23 mouse cellular contexts compared by ENCODE assay signal in genomic region chr8:61702122-61702521, GRCm38 (mm10).
DNase-seq lines count a peak whose midpoint lies in the region; ATAC-seq and TF ChIP-seq lines count a peak whose summit lies in the region.
"Had no signal": no experiment of that assay in that cellular context is flagged by ENCODE, and none has a peak within 500 bp of the region (broad histone marks: within the 10 kb centered on the region; RNA-seq: fewer than 3 reads in every experiment).

No protein-coding gene starts in this region.

- TF ChIP-seq POLR2A in brain, embryonic 14.5 days (IDR thresholded peaks at IDR 0.05; ENCODE audit: borderline replicate concordance, extremely low read depth, insufficient read depth, insufficient read length, poor library complexity, severe bottlenecking), result no peak

- TF ChIP-seq CTCF in brain, embryonic 14.5 days (IDR thresholded peaks at IDR 0.05; ENCODE audit: borderline replicate concordance, extremely low read depth, insufficient read depth, insufficient read length), result no peak

- 42% methylated on average over 8 of the region's 8 CpGs for WGBS in forebrain, embryonic 16.5 days
- 48% methylated on average over 8 of the region's 8 CpGs for WGBS in forebrain, embryonic 12.5 days
- WGBS in kidney, embryonic 16.5 days, result 45% methylated on average over 8 of the region's 8 CpGs
- 57% methylated on average over 8 of the region's 8 CpGs for WGBS in embryonic facial prominence, embryonic 12.5 days

- H3K4me2 ChIP-seq in forebrain, embryonic 16.5 days (ENCODE audit: low read length), result no peak overlapping the region
- no peak overlapping the region for H3K4me2 ChIP-seq in forebrain, embryonic 12.5 days
- no peak overlapping the region for H3K4me2 ChIP-seq in kidney, embryonic 16.5 days (replicated peaks; ENCODE audit: low read depth, low read length)
- no peak overlapping the region for H3K4me2 ChIP-seq in embryonic facial prominence, embryonic 12.5 days (replicated peaks)
- H3K4me2 ChIP-seq: forebrain, embryonic 13.5 days; heart, embryonic 11.5 days; heart, embryonic 15.5 days had no signal

- peaks cover 16% of the 10 kb centered on the region for H3K4me1 ChIP-seq in forebrain, embryonic 16.5 days (replicated peaks; ENCODE audit: control insufficient read depth, insufficient read depth, low read length)
- H3K4me1 ChIP-seq in forebrain, embryonic 12.5 days, result peaks cover 20% of the 10 kb centered on the region
- H3K4me1 ChIP-seq in kidney, embryonic 16.5 days (ENCODE audit: insufficient read depth, low read length), result peaks cover 34% of the 10 kb centered on the region
- H3K4me1 ChIP-seq in embryonic facial prominence, embryonic 12.5 days, result peaks cover 14% of the 10 kb centered on the region

- DNase-seq in kidney, adult 11 months, result no peak
- DNase-seq in brain, embryonic 14.5 days (ENCODE audit: low read depth), result peak; percentile 15
- no peak for DNase-seq in adrenal gland, adult 8-10 months
- no peak for DNase-seq in kidney, postnatal 4 days
- DNase-seq: adrenal gland, postnatal 25 days; cerebellum, adult 11 months; cerebellum, adult 8-10 months; cerebellum, postnatal 14 days; heart, adult 2 months; kidney, adult 18-20 months had no signal

- H3K36me3 ChIP-seq in forebrain, embryonic 16.5 days (ENCODE audit: control insufficient read depth, insufficient read depth), result no peaks in the 10 kb centered on the region
- H3K36me3 ChIP-seq in forebrain, embryonic 12.5 days (replicated peaks), result peaks cover 15% of the 10 kb centered on the region; the same call in 1 of the 2 replicates
- no peaks in the 10 kb centered on the region; the same call in 1 of the 2 replicates for H3K36me3 ChIP-seq in kidney, embryonic 16.5 days (ENCODE audit: insufficient read depth, low read length)
- H3K36me3 ChIP-seq in embryonic facial prominence, embryonic 12.5 days, result peaks cover 45% of the 10 kb centered on the region

- no peak overlapping the region for H3K4me3 ChIP-seq in forebrain, embryonic 16.5 days (replicated peaks; ENCODE audit: low read length)
- H3K4me3 ChIP-seq in forebrain, embryonic 12.5 days (replicated peaks), result no peak overlapping the region
- no peak overlapping the region for H3K4me3 ChIP-seq in kidney, embryonic 16.5 days (ENCODE audit: low read length)
- no peak overlapping the region for H3K4me3 ChIP-seq in embryonic facial prominence, embryonic 12.5 days
- H3K4me3 ChIP-seq: forebrain, embryonic 13.5 days; heart, adult 2 months; heart, embryonic 15.5 days; hindbrain, embryonic 10.5 days had no signal

- H3K9ac ChIP-seq in forebrain, embryonic 16.5 days (replicated peaks; ENCODE audit: low read depth, low read length), result no peak overlapping the region
- no peak overlapping the region for H3K9ac ChIP-seq in forebrain, embryonic 12.5 days
- no peak overlapping the region for H3K9ac ChIP-seq in kidney, embryonic 16.5 days (replicated peaks; ENCODE audit: low read length)
- no peak overlapping the region for H3K9ac ChIP-seq in embryonic facial prominence, embryonic 12.5 days
- H3K9ac ChIP-seq: forebrain, embryonic 13.5 days; heart, embryonic 15.5 days had no signal

- no peaks in the 10 kb centered on the region for H3K9me3 ChIP-seq in forebrain, embryonic 16.5 days (ENCODE audit: control insufficient read depth, low read length)
- H3K9me3 ChIP-seq in forebrain, embryonic 12.5 days, result no peaks in the 10 kb centered on the region
- H3K9me3 ChIP-seq in kidney, embryonic 16.5 days (ENCODE audit: low read length), result no peaks in the 10 kb centered on the region
- H3K9me3 ChIP-seq in embryonic facial prominence, embryonic 12.5 days, result no peaks in the 10 kb centered on the region
- H3K9me3 ChIP-seq: heart, embryonic 15.5 days; hindbrain, embryonic 10.5 days had no signal

- peak; percentile 34; the same call in 1 of the 2 replicates for ATAC-seq in forebrain, embryonic 16.5 days
- no peak for ATAC-seq in forebrain, embryonic 12.5 days (ENCODE audit: low FRiP score)
- no peak for ATAC-seq in kidney, embryonic 16.5 days (ENCODE audit: low FRiP score, low TSS enrichment)
- no peak for ATAC-seq in embryonic facial prominence, embryonic 12.5 days (ENCODE audit: insufficient number of reproducible peaks, insufficient read depth, low FRiP score, low TSS enrichment)
- ATAC-seq: activated CD4-positive, CD25-positive, alpha-beta regulatory T cell, adult 4 months; forebrain, embryonic 13.5 days; hindbrain, embryonic 16.5 days; inflammation-experienced regulatory T-cells, adult 6 months; Patski had no signal

- H3K27ac ChIP-seq in forebrain, embryonic 16.5 days (ENCODE audit: low read length), result no peak overlapping the region
- H3K27ac ChIP-seq in forebrain, embryonic 12.5 days, result no peak overlapping the region
- H3K27ac ChIP-seq in kidney, embryonic 16.5 days (ENCODE audit: low read length), result peak overlapping the region; percentile 63; the same call in 1 of the 2 replicates
- peak overlapping the region; percentile 32 for H3K27ac ChIP-seq in embryonic facial prominence, embryonic 12.5 days
- H3K27ac ChIP-seq: forebrain, embryonic 13.5 days; heart, adult 2 months had no signal

- no peaks in the 10 kb centered on the region for H3K27me3 ChIP-seq in forebrain, embryonic 16.5 days (replicated peaks; ENCODE audit: control insufficient read depth, insufficient read depth, low read length)
- no peaks in the 10 kb centered on the region for H3K27me3 ChIP-seq in forebrain, embryonic 12.5 days
- no peaks in the 10 kb centered on the region for H3K27me3 ChIP-seq in kidney, embryonic 16.5 days (ENCODE audit: insufficient read depth, low read length)
- H3K27me3 ChIP-seq in embryonic facial prominence, embryonic 12.5 days, result no peaks in the 10 kb centered on the region
- H3K27me3 ChIP-seq: CH12.LX; forebrain, embryonic 13.5 days; heart, embryonic 15.5 days; Patski had no signal

Comparison
In these comparisons a context has a peak if more than half of its experiments do, and no peak if none do; other contexts are left out.
1. H3K27ac ChIP-seq: peak in kidney, embryonic 16.5 days (single experiment) and embryonic facial prominence, embryonic 12.5 days (single experiment); none in forebrain, embryonic 16.5 days (single experiment) and forebrain, embryonic 12.5 days (single experiment).